Mouse (Mus musculus) embryonic facial prominence, embryonic 14.5 days (tissue): ENCODE data around the gene Slc16a2. TPM values are rescaled to one million over a fixed set of nuclear protein-coding genes. Genes with fewer than 3 reads are reported as not detected.
A peak's percentile ranks its signal among the peaks of the same experiment; 100 is the strongest.

ENCODE experiments used
- ATAC-seq: fragments of 200-750 bp; cut with Nextera tagmentation; 2 replicates; pipeline ENCODE4 v1.8.0; 2017; ENCODE audit warnings: low read depth, moderate number of reproducible peaks, moderate TSS enrichment
- DNase-seq: peaks from one replicate; pipeline ENCODE4 v3.0.0-alpha.2; 2015; ENCODE audit warnings: low spot score
- H3K27ac ChIP-seq: fragments of 300-500 bp; sonication (generic); replicated peaks from 2 replicates; pipeline ENCODE4 v1.5.1; 2014; ENCODE audit warnings: low read depth, mild to moderate bottlenecking, low read length, moderate library complexity
- H3K27me3 ChIP-seq: fragments of 300-500 bp; sonication (generic); replicated peaks from 2 replicates; pipeline ENCODE4 v1.6.1; 2014; ENCODE audit warnings: low read length; ENCODE audit not compliant: control insufficient read depth, insufficient read depth
- H3K36me3 ChIP-seq: fragments of 300-500 bp; sonication (generic); 2 replicates; pipeline ENCODE4 v1.6.1; 2014; ENCODE audit warnings: low read length, mixed read lengths; ENCODE audit not compliant: control insufficient read depth, insufficient read depth
- H3K4me1 ChIP-seq: fragments of 300-500 bp; sonication (generic); 2 replicates; pipeline ENCODE4 v1.6.1; 2014; ENCODE audit warnings: antibody characterized with exemption, low read length; ENCODE audit not compliant: control insufficient read depth, insufficient read depth
- H3K4me2 ChIP-seq: fragments of 300-500 bp; sonication (generic); 2 replicates; pipeline ENCODE4 v1.6.1; 2014; ENCODE audit warnings: low read depth, mild to moderate bottlenecking, low read length, moderate library complexity, mixed read lengths
- H3K4me3 ChIP-seq: fragments of 300-500 bp; sonication (generic); 2 replicates; pipeline ENCODE4 v1.5.1; 2014; ENCODE audit warnings: low read depth, mild to moderate bottlenecking, low read length
- H3K9ac ChIP-seq: fragments of 300-500 bp; sonication (generic); 2 replicates; pipeline ENCODE4 v1.6.1; 2014; ENCODE audit warnings: low read depth, mild to moderate bottlenecking, low read length, moderate library complexity, mixed read lengths
- H3K9me3 ChIP-seq: fragments of 300-500 bp; sonication (generic); 2 replicates; pipeline ENCODE4 v1.6.1; 2016; ENCODE audit warnings: low read length; ENCODE audit not compliant: control insufficient read depth
- WGBS: fragments of 180-500 bp; shearing (Covaris S2); extraction: QIAGEN DNeasy Blood & Tissue Kit; methylation state at CpG from one replicate; pipeline ENCODE4 v1.1.7; 2014; 5-methylcytosine and 5-hydroxymethylcytosine counted together
- polyA plus RNA-seq: library from polyadenylated mRNA; unstranded; fragments of >200 nt; fragmentation: Nextera tagmentation; extraction: Ambion mirVana; gene quantifications from 2 replicates; pipeline ENCODE4 v1.2.1, GENCODE M21; 2014

Gene Slc16a2
- polyA plus RNA-seq = 34.7 and 38.2 TPM in 2 replicates

GRCm38 (mm10) chrX:103821832-103822196 lies at the start of gene Slc16a2:
Gene Slc16a2, minus strand, starts transcription at chrX:103821983.
- DNase-seq = peak; percentile 83
- peak within 1 kb of the TSS; percentile 54 for H3K4me3 ChIP-seq
- H3K9ac ChIP-seq = peak within 1 kb of the TSS; percentile 69
- 15% methylated on average over 13 of the region's 17 CpGs for WGBS
- H3K4me2 ChIP-seq = peak within 1 kb of the TSS; percentile 62
- peak within 1 kb of the TSS; percentile 94 for H3K27ac ChIP-seq
- H3K27me3 ChIP-seq = peaks cover 46% of the 10 kb centered on the region
- H3K36me3 ChIP-seq = no peaks in the 10 kb centered on the region
- no peaks in the 10 kb centered on the region for H3K9me3 ChIP-seq
- peaks cover 7% of the 10 kb centered on the region; the same call in 1 of the 2 replicates for H3K4me1 ChIP-seq
- ATAC-seq = peak; percentile 90

GRCm38 (mm10) chrX:103863502-103863901 lies 41.7 kb upstream of the Slc16a2 start:
- Histone ChIP-seq H3K9ac (no peak overlapping the region), H3K9me3 (no peaks in the 10 kb centered on the region), H3K4me2 (no peak overlapping the region), H3K4me1 (no peaks in the 10 kb centered on the region), H3K27ac (no peak overlapping the region), H3K4me3 (no peak overlapping the region), H3K27me3 (peaks cover 20% of the 10 kb centered on the region), H3K36me3 (no peaks in the 10 kb centered on the region)
- DNase-seq (no peak), ATAC-seq (no peak)
- 54% methylated on average over 2 of the region's 2 CpGs for WGBS

- peak; percentile 1 for DNase-seq
- no peak overlapping the region for H3K4me3 ChIP-seq
- no peak overlapping the region for H3K9ac ChIP-seq
- ATAC-seq = no peak
- no peaks in the 10 kb centered on the region for H3K9me3 ChIP-seq
- no peak overlapping the region for H3K27ac ChIP-seq
- H3K27me3 ChIP-seq = peaks cover 20% of the 10 kb centered on the region
- WGBS = 69% methylated on average over 3 of the region's 3 CpGs
- no peaks in the 10 kb centered on the region for H3K4me1 ChIP-seq
- H3K36me3 ChIP-seq = no peaks in the 10 kb centered on the region
- H3K4me2 ChIP-seq = no peak overlapping the region
Observed at GRCm38 (mm10) chrX:103862877-103863276, 41.1 kb upstream of the Slc16a2 start.

- DNase-seq (peak; percentile 59), ATAC-seq (no peak)
- peaks cover 24% of the 10 kb centered on the region; the same call in 1 of the 2 replicates for H3K27me3 ChIP-seq
- no peak overlapping the region for H3K4me2 ChIP-seq
- no peaks in the 10 kb centered on the region for H3K9me3 ChIP-seq
- H3K27ac ChIP-seq = no peak overlapping the region
- H3K4me1 ChIP-seq = no peaks in the 10 kb centered on the region
- no peaks in the 10 kb centered on the region for H3K36me3 ChIP-seq
- 39% methylated on average over 2 of the region's 2 CpGs for WGBS
- H3K9ac ChIP-seq = no peak overlapping the region
- H3K4me3 ChIP-seq = no peak overlapping the region
Observed at GRCm38 (mm10) chrX:103845266-103845665, 23.5 kb upstream of the Slc16a2 start.

- H3K9ac ChIP-seq = no peak overlapping the region
- H3K4me2 ChIP-seq = no peak overlapping the region
- H3K4me1 ChIP-seq = no peaks in the 10 kb centered on the region
- no peak overlapping the region for H3K4me3 ChIP-seq
- H3K27ac ChIP-seq = no peak overlapping the region
- H3K36me3 ChIP-seq = no peaks in the 10 kb centered on the region
- ATAC-seq (no peak), DNase-seq (no peak)
- 98% methylated on average over 2 of the region's 2 CpGs for WGBS
- peaks cover 12% of the 10 kb centered on the region for H3K27me3 ChIP-seq
- H3K9me3 ChIP-seq = 0 out of 2 replicates have a peak, but pooled peaks cover 3% of the 10 kb centered on the region
Observed at GRCm38 (mm10) chrX:103828836-103829235, 7.1 kb upstream of the Slc16a2 start.

GRCm38 (mm10) chrX:103822271-103822811 lies 558 bp upstream of the Slc16a2 start:
- H3K9ac ChIP-seq = peak overlapping the region; percentile 69
- peak; percentile 66 for ATAC-seq
- peak overlapping the region; percentile 62 for H3K4me2 ChIP-seq
- peak; percentile 50 for DNase-seq
- peak overlapping the region; percentile 94 for H3K27ac ChIP-seq
- peaks cover 42% of the 10 kb centered on the region for H3K27me3 ChIP-seq
- no peaks in the 10 kb centered on the region for H3K9me3 ChIP-seq
- H3K36me3 ChIP-seq = no peaks in the 10 kb centered on the region
- H3K4me1 ChIP-seq = peaks cover 7% of the 10 kb centered on the region; the same call in 1 of the 2 replicates
- 32% methylated on average over 16 of the region's 20 CpGs for WGBS
- peak overlapping the region; percentile 54 for H3K4me3 ChIP-seq

- Histone ChIP-seq H3K27me3 (peaks cover 46% of the 10 kb centered on the region), H3K9ac (peak overlapping the region; percentile 69), H3K4me1 (peaks cover 7% of the 10 kb centered on the region; the same call in 1 of the 2 replicates), H3K9me3 (no peaks in the 10 kb centered on the region), H3K27ac (peak overlapping the region; percentile 94), H3K4me3 (peak overlapping the region; percentile 54), H3K4me2 (peak overlapping the region; percentile 62), H3K36me3 (no peaks in the 10 kb centered on the region)
- peak; percentile 45 for ATAC-seq
- no peak for DNase-seq
- 27% methylated on average over 27 of the region's 37 CpGs for WGBS
Observed at GRCm38 (mm10) chrX:103821195-103821831, 470 bp downstream of the Slc16a2 start.

GRCm38 (mm10) chrX:103820307-103821194 lies 1.2 kb downstream of the Slc16a2 start:
- H3K9me3 ChIP-seq = no peaks in the 10 kb centered on the region
- peak overlapping the region; percentile 69 for H3K9ac ChIP-seq
- H3K4me3 ChIP-seq = peak overlapping the region; percentile 54
- WGBS = 20% methylated on average over 27 of the region's 35 CpGs
- H3K36me3 ChIP-seq = no peaks in the 10 kb centered on the region
- H3K27me3 ChIP-seq = peaks cover 46% of the 10 kb centered on the region
- peak overlapping the region; percentile 62 for H3K4me2 ChIP-seq
- H3K4me1 ChIP-seq = peaks cover 7% of the 10 kb centered on the region; the same call in 1 of the 2 replicates
- DNase-seq (peak; percentile 24), ATAC-seq (no peak)
- 0 out of 2 replicates have a peak overlapping the region, but pooled peaks have one; percentile 94 for H3K27ac ChIP-seq
